Mouse (Mus musculus) mesoderm, embryonic 11.5 days (tissue): ENCODE measurements around the gene Clns1a.

Source experiments
- DNase-seq: peaks from one replicate; pipeline ENCODE4 v3.0.0-alpha.2; 2012; ENCODE audit warnings: low read depth, low spot score

The Clns1a gene

GRCm38 (mm10) chr7:97726778-97727177 is 30.3 kb downstream of the Clns1a start:
- DNase-seq, result no peak

DNA sequence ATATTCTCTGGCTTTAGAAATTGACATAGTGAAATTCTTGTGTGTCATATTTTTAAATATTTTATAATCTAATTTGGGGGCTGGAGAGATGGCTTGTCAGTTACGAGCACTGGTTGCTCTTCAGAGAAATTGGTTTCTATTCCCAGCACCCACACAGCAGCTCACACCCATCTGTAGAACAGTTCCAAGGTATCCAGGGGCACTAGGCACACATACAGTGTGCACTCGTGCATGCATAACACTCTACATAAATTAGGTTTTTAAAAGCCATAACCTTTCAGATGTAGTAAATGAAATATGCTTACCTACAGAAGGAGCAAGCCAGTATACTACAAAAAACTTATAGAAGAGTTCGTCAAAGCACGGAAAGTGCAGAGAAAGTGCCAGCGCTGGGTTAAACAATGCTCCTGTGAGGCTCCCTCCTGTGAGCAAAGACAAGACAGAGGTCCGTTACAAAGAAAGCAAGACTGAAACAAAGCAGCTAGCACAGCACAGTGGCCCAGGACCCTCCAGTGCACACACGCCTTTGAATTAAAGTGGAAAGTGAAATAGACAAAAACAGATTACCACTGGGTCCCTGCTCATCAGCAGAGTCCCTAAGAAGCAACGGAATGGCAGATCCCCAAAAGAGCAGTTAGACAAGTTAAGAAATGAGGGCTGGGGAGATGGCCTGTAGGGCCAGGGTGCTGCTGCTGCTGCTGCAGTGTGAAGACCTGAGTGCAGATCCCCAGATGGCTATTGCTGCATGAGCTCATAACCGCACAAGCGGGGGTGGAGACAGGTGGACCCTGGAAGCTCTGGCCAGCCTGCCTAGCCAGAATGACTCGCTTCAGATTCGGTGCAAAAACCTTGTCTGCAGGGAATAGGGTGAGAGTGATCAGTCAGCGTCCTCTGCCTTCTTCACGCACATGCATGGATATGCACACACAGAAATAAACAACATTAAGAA is 32.5 kb downstream of the Clns1a start:
- DNase-seq, result no peak

- no peak for DNase-seq
Observed at GRCm38 (mm10) chr7:97730427-97730826, 34.0 kb downstream of the Clns1a start.

GRCm38 (mm10) chr7:97733606-97734005 is 37.2 kb downstream of the Clns1a start:
- DNase-seq, result no peak

- no peak for DNase-seq
Observed at GRCm38 (mm10) chr7:97735021-97735420, 38.6 kb downstream of the Clns1a start.

DNA sequence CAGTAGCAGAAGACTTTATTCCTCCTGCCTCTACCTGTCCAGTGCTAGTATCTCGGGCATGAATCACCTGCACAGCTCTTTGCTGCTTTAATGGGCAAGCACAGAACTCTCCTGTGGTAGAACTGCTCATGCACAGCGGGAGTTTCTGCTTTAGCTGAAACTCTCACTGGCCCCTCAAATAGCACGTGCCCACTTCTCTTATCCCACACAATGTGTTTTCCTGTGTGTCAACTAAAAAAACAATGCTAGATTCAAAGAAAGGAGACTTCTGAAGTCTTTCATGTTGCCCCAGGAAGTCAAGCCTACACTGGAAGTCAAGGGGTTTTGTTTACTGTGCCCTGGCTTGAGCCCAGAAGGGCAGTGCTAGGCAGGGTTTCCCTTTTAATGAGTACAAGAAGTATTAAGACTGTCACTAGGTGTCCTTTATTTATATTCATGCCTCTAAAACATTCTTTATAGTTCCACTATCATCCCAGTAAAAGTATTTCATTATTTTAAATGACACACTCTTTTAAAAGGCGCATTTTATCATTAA is 39.5 kb downstream of the Clns1a start:
- no peak for DNase-seq

DNA sequence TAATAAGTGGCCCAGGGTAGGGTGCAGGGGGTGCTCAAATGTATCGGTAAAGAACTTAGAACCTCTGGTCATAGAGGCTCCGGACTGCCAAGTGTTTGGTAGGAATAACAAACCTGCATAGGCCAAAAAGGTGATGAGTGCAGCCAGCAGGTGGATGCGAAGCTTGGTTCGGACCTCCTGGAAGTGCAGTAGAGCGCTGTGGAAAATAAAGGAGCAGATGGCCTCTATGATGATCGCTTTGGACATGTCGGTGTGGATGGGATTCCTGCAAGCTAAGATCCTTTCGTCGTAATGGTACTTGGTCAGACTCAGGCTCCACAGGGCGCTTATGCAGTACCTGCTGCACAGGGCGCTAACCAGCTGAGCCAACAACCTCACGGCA is 40.8 kb downstream of the Clns1a start:
- DNase-seq, result no peak

DNA sequence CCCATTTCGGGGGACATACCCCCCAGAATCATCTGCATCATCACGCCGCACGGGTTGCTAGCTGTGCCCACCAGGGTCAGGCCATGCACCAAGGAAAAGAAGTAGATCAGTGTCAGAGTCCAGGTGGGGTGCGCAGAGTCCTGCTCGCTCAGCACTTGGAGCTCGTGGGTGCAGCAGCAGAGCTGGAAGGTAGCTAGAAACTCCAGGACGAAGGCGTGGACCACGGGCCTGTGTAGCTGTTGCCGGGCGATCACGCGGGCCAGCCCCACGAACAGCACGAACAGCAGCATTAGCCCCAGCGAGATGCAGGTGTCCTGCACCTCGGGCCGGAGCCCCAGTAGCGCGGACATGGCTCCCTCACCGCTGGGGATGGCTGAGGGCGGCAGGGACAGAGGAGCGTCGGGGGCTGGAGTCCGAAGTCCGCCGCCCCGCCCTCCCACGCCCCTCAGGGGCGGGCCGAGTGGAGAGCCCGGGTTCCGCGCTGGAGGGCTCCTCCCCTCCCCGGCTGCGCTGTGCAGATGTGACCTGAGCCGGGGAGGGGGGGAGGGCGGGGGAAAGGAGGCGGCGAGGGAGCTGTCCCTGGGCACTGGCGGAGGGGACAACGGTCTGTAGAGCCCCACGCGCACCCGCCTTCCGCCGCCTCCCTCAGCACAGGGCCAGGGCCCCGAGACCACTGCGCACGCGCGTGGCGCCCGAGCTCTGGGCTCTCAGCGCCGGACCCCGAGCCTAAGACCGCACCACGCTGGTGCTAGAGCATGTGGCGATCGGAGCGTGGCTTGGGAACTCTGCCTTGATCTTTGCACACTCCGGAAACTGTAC is 41.4 kb downstream of the Clns1a start, which contains the start of gene Aqp11:
Aqp11 (minus strand) TSS at position 652 of the 819 bp plus-strand sequence.
- DNase-seq, result peak; percentile 89

DNA sequence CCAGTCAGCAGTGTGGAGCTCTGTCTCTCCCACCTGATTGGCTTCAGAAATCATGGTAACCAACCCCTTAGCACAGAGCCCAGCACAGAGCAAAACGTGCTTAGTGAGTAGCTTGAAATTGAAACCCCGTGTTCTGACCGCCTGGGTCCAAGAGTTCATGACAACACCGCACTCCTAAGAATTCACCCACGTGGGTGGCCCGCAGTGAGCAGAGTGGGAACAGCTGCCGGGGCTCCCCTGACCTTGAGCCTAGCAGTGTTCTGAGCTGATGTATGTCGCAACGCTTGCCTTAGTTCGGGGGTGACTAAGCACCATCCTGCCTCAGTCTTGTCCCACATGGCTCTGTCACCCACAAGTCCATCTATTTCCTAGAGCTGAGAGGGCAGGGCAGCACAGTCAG is 44.5 kb downstream of the Clns1a start:
- no peak for DNase-seq

- no peak for DNase-seq
Observed at GRCm38 (mm10) chr7:97741756-97742291, 45.4 kb downstream of the Clns1a start.

- DNase-seq, result peak; percentile 84
Observed at GRCm38 (mm10) chr7:97745299-97745698, 48.9 kb downstream of the Clns1a start.

DNA sequence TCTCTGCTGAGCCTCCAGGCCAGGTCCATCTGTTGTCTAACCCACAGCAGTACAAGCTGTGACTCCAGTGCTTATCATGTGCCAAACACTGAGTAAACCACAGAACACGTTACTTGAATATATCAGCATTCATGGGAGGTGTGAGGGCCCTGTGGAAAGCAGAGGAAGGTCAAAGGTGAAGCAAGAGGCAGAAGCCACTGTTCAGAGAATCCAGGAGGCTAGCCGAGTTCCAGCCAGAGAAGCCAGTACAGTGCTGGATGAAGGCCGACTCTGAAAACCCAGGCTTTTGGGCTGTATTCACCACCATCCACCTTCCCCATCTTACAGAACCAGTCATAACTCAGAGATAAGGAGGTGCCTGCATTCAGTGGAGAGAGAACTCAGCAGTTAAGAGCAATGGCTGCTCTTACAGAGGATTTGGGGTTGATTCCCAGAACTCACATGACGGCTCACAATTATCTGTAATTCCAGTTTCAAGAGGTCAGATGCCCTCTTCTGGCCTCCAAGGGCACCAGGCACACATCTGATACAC is 50.8 kb downstream of the Clns1a start:
- no peak for DNase-seq

DNA sequence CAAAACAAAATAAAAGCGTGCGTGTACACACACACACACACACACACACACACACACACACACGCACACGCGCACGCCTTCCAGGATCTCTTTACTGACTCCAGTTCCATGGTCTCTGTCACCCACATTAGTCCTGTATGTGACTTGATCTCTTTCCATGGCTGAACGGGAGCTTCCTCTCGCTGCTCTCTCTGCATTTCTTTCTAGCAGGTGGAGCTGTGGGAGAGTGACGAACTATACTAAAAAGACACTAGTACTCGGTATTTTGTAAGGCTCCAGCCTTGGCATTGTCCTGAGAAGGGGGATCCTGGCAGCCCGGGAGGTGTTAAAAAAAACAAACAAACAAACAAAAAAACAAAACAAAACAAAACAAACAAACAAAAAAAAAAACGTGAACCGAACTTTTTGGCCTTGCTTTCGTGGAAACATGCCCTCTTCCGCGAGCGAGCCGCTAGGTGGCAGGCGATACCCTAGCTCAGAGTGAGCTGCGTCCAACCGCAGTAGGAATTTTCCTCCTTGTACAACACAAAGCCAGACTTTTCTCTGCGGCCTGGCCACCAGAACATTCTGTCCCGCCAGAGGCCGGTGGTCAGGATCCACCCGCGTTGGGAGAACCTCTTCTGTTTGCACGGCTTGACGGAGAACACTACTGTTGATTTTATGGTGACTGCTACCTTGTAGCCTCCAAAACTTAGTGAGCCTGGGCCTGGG is 51.5 kb downstream of the Clns1a start:
- peak; percentile 78 for DNase-seq

DNA sequence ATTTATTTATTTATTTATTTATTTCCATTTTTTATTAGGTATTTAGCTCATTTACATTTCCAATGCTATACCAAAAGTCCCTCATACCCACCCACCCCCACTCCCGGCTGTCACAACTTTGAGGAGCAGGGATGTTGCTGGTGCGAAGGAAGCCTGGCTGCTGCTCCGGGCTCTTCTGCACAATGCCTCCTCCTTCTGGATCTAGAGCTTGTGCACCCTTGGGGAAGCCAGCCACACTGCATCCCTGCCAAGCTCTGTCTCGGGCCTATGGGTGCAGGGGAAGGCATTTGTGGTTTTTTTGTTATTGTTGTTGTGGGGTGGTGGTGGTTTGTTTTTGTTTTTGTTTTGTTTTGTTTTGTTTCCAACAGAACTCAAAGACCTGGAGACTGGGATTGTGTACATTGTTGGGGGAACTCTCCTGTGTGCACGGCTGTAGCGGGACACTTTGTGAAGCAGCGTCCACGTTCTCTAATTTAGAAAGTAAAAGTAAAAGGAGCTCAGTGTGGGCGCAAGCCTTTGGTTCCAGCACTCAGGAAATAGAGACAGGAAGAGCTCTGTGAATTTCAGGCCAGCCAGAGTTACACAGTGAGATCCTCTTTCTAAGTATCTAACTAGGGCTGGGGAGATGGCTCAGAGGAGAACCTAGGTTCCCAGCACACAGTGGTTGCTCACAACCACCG is 52.2 kb downstream of the Clns1a start:
- no peak for DNase-seq

DNA sequence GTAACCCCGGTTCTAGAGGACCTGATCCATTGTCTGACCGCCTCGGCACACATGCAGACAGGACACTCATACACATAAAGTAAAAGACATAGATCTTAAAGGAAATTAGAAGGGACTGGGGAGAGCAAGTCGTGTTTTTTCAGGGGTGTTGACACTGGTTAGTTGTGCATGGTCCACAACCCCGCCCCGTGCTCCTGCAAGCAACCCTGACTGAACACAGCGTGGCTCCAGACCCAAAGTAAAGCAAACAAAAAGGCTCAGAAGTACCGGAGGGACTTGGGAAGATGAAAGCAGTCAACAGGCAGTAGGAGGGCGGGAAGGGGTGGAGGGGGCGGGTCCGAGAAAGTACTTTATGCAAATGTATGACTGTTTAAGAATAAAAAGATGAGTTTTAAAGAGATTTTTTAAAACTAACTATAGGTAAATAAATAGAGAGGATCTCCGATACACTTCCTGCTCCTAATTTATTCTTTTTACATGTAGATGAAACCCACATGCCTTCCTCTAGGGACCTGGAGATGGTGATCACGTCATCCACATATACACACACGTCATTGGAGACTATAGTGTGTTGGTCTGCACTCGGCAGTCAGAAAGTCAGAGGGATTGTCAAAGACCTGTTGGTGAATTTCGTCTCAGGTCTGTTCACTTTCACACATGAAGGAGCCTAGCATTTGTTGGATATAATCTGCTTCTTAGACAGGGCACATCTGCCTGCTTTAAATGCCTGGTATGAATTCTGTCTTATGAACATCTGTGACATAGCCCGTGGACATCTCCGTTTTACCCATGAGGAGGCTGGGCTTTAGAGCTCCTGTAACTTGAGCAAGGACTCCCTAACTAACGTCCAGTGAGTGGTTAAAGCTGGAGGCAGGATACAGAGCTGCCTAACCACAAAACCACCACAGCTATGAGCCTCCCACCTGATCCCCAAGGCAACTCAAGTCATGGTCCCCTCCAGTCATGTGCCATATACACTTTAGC is 53.1 kb downstream of the Clns1a start:
- no peak for DNase-seq

DNA sequence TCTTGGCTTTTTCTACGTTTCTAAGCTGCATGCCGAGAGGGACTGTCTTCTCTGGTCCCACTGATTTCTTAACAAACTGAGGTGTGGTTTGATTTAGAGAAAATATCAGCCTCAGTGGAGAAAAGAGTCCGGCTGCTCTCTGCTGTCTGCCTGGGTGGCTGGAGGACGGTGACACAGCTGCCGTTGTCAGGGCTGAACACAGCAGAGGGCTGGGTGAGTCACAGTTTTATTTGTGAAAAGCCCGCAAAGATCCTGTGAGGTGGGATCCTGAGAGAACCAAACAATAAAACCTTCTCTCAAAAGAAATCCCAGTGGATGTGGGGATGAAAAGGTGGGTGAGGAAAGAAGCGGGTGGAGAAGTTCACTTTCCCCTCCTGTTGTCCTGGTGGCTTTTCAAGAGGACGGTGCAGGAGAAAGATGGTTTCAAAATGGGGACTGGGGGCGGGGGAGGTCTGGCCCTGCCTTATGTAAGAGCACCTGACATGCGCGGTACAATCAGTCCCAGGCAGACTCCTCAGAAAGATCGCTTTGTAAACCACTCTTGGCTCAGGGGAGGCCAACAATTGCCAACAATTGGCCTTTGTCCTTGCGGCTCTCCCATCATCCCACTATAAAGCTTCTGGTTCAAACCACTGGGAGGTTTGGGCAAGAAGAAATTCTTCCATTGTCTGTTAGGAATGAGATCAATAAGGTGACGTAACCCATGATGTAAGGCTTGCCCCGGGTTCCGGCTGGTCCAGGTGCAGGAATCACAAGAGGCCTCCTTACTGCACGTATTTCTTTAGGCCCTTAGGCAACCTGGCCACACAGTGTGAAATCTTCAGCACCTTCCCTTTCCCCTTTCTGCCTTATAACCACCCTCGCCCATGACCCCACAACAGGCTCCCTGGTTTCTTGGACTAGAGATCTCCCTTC is 60.8 kb downstream of the Clns1a start:
- DNase-seq, result peak; percentile 55

DNA sequence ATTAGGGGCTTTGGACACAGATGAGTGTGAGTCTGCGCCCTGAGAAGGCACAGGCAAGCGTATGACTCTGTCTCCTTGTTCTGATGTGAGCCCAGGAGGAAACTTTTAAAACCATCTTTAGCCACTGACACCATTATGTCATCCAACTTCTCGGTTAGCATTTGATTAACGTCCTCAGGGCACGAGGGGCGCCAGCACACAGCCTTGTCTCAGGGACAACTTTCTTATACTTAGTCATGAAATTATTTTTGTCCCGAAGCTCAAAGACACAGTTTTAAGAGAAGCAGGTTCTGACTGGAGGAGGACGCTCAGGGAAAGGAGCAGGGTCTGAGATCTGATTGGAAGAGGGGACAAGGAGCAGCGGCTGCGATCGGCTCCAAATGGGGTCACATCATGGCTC is 68.2 kb downstream of the Clns1a start:
- DNase-seq, result no peak
